Mouse (Mus musculus): ENCODE results near the gene Agk. TPM values are rescaled to one million over a fixed set of nuclear protein-coding genes. Genes with fewer than 3 reads are reported as not detected.

The Agk gene
- total RNA-seq, 2 experiments from 2014 or later = 10.2 to 10.3 TPM

- intact Hi-C loops (cut with DNase I; ENCODE audit: low total_unique reads) = no loop called here
- peak; percentile 84 for DNase-seq
Measured at GRCm38 (mm10) chr6:40436047-40436483, 111.1 kb downstream of the Agk start, which contains the start of gene E330009J07Rik. TSS of gene E330009J07Rik (minus strand) at chr6:40436135.

DNA sequence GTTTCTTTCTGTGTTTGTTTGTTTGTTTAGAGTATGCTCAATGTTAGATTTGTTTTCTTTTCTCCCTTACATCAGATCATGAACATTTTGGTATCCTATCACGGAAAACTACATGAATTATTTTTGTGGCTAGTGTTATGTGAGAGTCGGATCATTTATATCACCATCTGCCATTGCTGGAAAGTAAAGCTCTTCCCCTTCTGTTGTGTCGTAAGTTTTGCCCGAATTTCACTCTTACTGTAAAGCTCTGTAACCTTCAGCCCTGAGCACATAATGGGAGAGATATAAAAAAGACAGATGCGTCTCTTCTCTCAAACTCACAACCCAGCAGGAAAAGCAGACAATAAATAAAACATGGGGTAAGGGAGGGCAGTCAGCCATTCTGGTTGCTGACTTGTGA is 114.0 kb downstream of the Agk start, which contains the start of gene Wee2:
Gene Wee2, plus strand, starts transcription at position 153 of the 400 bp plus-strand sequence.
- DNase-seq = no peak
- intact Hi-C loops (cut with DNase I; ENCODE audit: low total_unique reads) = no loop called here

- intact Hi-C loops (cut with DNase I; ENCODE audit: low total_unique reads) = no loop called here
- DNase-seq = no peak
Measured at GRCm38 (mm10) chr6:40439731-40440130, 114.8 kb downstream of the Agk start.

- no peak for DNase-seq
- intact Hi-C loops (cut with DNase I; ENCODE audit: low total_unique reads) = no loop called here
Measured at GRCm38 (mm10) chr6:40441276-40441675, 116.3 kb downstream of the Agk start.

DNA sequence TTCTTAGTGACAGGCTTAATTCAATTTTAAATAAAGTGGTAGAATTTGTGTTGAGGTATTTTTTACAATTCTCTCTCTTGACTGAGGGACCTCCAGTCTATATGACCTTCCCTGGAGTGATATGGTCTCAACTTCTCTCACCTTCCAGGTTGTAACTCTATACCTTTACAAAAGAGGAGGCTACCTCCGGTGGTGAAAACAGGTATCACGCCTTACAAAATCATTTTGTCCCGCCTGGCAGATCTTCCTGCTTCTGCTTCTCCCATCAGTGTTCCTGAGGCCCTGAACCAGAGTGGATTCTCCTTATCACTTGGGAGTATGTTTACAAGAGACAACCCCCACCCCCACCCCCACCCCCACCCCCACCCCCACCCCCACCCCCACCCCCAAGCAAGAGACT is 116.8 kb downstream of the Agk start:
- intact Hi-C loops (cut with DNase I; ENCODE audit: low total_unique reads) = no loop called here
- DNase-seq = no peak

GRCm38 (mm10) chr6:40443281-40443928 is 118.4 kb downstream of the Agk start:
- intact Hi-C loops (cut with DNase I; ENCODE audit: low total_unique reads) = no loop called here
- no peak for DNase-seq

Other genes starting within 250 kb of the Agk start
- gene E330009J07Rik, start 111.0 kb downstream of the Agk start, total RNA-seq (2021) = 1 to 10 TPM; 1.8 to 2.0 TPM
- gene Wee2, start 113.9 kb downstream of the Agk start, total RNA-seq (2021) = not detected
- 10 to 100 TPM; 26.4 to 28.9 TPM for gene Ssbp1, start 146.2 kb downstream of the Agk start, total RNA-seq (2021)
- gene Tas2r137, start 166.1 kb downstream of the Agk start, total RNA-seq (2021) = not detected
- not detected for gene Tas2r108, start 168.4 kb downstream of the Agk start, total RNA-seq (2021)
- gene Prss37, start 194.3 kb downstream of the Agk start, total RNA-seq (2021) = not detected
- not detected for gene Olfr461, start 229.9 kb downstream of the Agk start, total RNA-seq (2021)
- not detected for gene Olfr460, start 244.3 kb downstream of the Agk start, total RNA-seq (2021)

All from gastrocnemius, postnatal 14 days (tissue).